In genomic region chr9:107995513-107995912, GRCm38 (mm10) we compare ENCODE assay signal across 28 mouse cellular contexts. TPM values are rescaled to one million over a fixed set of nuclear protein-coding genes. Genes with fewer than 3 reads are reported as not detected.
DNase-seq lines count a peak whose midpoint lies in the region; TF ChIP-seq lines count a peak whose summit lies in the region.
"Had no signal": no experiment of that assay in that cellular context is flagged by ENCODE, and none has a peak within 500 bp of the region (broad histone marks: within the 10 kb centered on the region; RNA-seq: fewer than 3 reads in every experiment).

No protein-coding gene starts in this region.

- H3K4me3 ChIP-seq in testis, adult 2 months (ENCODE audit: control insufficient read depth, low read depth, low read length) = peak overlapping the region; percentile 97
- peak overlapping the region; percentile 10 to 26; a peak in 2 of 4 replicates for H3K4me3 ChIP-seq in ES-E14 (ENCODE audit: insufficient read depth in 1 of 2, low read depth in 1 of 2, low read length in 2 of 2, poor library complexity in 1 of 2, severe bottlenecking in 1 of 2)
- no peak overlapping the region for H3K4me3 ChIP-seq in macrophage (ENCODE audit: inconsistent target)
- H3K4me3 ChIP-seq in gastrocnemius, adult 2 months = no peak overlapping the region
- H3K4me3 ChIP-seq: embryonic facial prominence, embryonic 13.5 days; embryonic facial prominence, embryonic 15.5 days; erythroblast, embryonic 14.5 days; forebrain, embryonic 10.5 days; forebrain, embryonic 12.5 days had no signal

- 97% methylated on average over 21 of the region's 21 CpGs for WGBS in macrophage (ENCODE audit: missing documents)

- H3K36me3 ChIP-seq in testis, adult 2 months (ENCODE audit: control insufficient read depth, insufficient read depth, low read length) = no peaks in the 10 kb centered on the region
- H3K36me3 ChIP-seq in ES-E14 (ENCODE audit: control insufficient read depth, insufficient read depth, low read length, poor library complexity, severe bottlenecking) (no peaks in the 10 kb centered on the region), macrophage (ENCODE audit: inconsistent target) (no peaks in the 10 kb centered on the region)
- H3K36me3 ChIP-seq: embryonic facial prominence, embryonic 13.5 days; embryonic facial prominence, embryonic 15.5 days; forebrain, embryonic 10.5 days; forebrain, embryonic 12.5 days had no signal

- H3K4me1 ChIP-seq in testis, adult 2 months (ENCODE audit: control insufficient read depth, insufficient read depth, low read length) = peaks cover 6% of the 10 kb centered on the region
- H3K4me1 ChIP-seq in ES-E14 (ENCODE audit: control insufficient read depth in 2 of 2, insufficient read depth in 2 of 2, low read length in 2 of 2, poor library complexity in 1 of 2) = peaks cover 2 to 5% of the 10 kb centered on the region in 2 experiments; a peak in 1 of 4 replicates
- H3K4me1 ChIP-seq: embryonic facial prominence, embryonic 15.5 days; forebrain, embryonic 12.5 days had no signal

- no peak for TF ChIP-seq CTCF in testis, adult 2 months (IDR thresholded peaks at IDR 0.05; ENCODE audit: control insufficient read depth, insufficient read depth, insufficient replicate concordance, low read depth, low read length)
- no peak for TF ChIP-seq CTCF in gastrocnemius, adult 2 months (IDR thresholded peaks at IDR 0.05)

- H3K27ac ChIP-seq in testis, adult 2 months (ENCODE audit: control insufficient read depth, insufficient read depth, low read depth, low read length) = peak overlapping the region; percentile 78
- H3K27ac ChIP-seq in ES-E14 (ENCODE audit: insufficient read depth, low read depth, low read length, poor library complexity, severe bottlenecking) (no peak overlapping the region), macrophage (peak overlapping the region; percentile 66)
- H3K27ac ChIP-seq in gastrocnemius, adult 2 months = no peak overlapping the region
- H3K27ac ChIP-seq: embryonic facial prominence, embryonic 13.5 days; embryonic facial prominence, embryonic 15.5 days; forebrain, embryonic 10.5 days; forebrain, embryonic 12.5 days had no signal

- no peaks in the 10 kb centered on the region for H3K27me3 ChIP-seq in testis, adult 2 months (ENCODE audit: control insufficient read depth, insufficient read depth, low read length)
- H3K27me3 ChIP-seq: CH12.LX; embryonic facial prominence, embryonic 13.5 days; embryonic facial prominence, embryonic 15.5 days had no signal

- intact Hi-C loops in gastrocnemius, adult 2 months (cut with DNase I) = no loop called here

- H3K9ac ChIP-seq in ES-E14 (ENCODE audit: insufficient read depth, low read depth, low read length, poor library complexity, severe bottlenecking) = peak overlapping the region; percentile 41; the same call in 1 of the 2 replicates
- H3K9ac ChIP-seq: embryonic facial prominence, embryonic 13.5 days; embryonic facial prominence, embryonic 15.5 days; forebrain, embryonic 12.5 days had no signal

- in situ Hi-C loops in ES-E14 (cut with MboI; ENCODE audit: low sequenced_read_pairs in 2 of 2, unreplicated experiment in 2 of 2) = no loop called here

- H3K79me2 ChIP-seq in macrophage (ENCODE audit: inconsistent target) = no peaks in the 10 kb centered on the region

- TF ChIP-seq POLR2A in testis, adult 2 months (IDR thresholded peaks at IDR 0.05; ENCODE audit: control insufficient read depth, low read depth, low read length) = peak; percentile 77

- no peaks in the 10 kb centered on the region for H3K9me3 ChIP-seq in ES-E14 (ENCODE audit: control insufficient read depth, insufficient read depth, low read depth, low read length)
- H3K9me3 ChIP-seq: embryonic facial prominence, embryonic 13.5 days; embryonic facial prominence, embryonic 15.5 days; forebrain, embryonic 10.5 days; forebrain, embryonic 12.5 days had no signal

- peak; percentile 86 for DNase-seq in heart, adult 11 months
- DNase-seq in heart, adult 9 months (ENCODE audit: low spot score in 2 of 2) = no peak
- no peak for DNase-seq in testis, postnatal 10 days (ENCODE audit: low spot score)
- DNase-seq in ES-E14 (ENCODE audit: low read depth, low spot score) = no peak
- DNase-seq in layer of hippocampus, adult 18-20 months (ENCODE audit: low spot score in 2 of 2) = no peak
- DNase-seq in gastrocnemius, adult 2 months = no peak
- DNase-seq: adrenal gland, adult 2 months; adrenal gland, postnatal 10 days; adrenal gland, postnatal 36 days; B cell, adult 2 months; cerebellum, adult 11 months; cerebellum, adult 18-20 months; cerebellum, adult 8-10 months; cerebellum, adult 9-11 months; cerebellum, postnatal 14 days; cerebellum, postnatal 36 days; embryo, embryonic 11 days had no signal

TF ChIP-seq in ES-E14, 5 proteins besides CTCF, POLR2A, EP300 and RAD21:
- no peak for TF ChIP-seq MAFK (IDR thresholded peaks at IDR 0.05; ENCODE audit: insufficient read depth, low read depth, low read length)
- no peak for TF ChIP-seq ZC3H11A (IDR thresholded peaks at IDR 0.05; ENCODE audit: borderline replicate concordance, low read depth, low read length)
- no peak for TF ChIP-seq HCFC1 (IDR thresholded peaks at IDR 0.05; ENCODE audit: borderline replicate concordance, insufficient read depth, low read length)
- TF ChIP-seq ZNF384 (IDR thresholded peaks at IDR 0.05; ENCODE audit: low read depth, low read length) = no peak
- TF ChIP-seq CHD2 (IDR thresholded peaks at IDR 0.05; ENCODE audit: low read depth, low read length) = no peak

RNA-seq across cellular contexts. Expression of gene Gm20662, which starts 0.6 kb away (rescaled TPM):
- polyA plus RNA-seq in testis, adult 2 months (2012; rRNA removed) = 282 and 285 TPM in 2 replicates
- total RNA-seq in ES-E14 (2012; rRNA removed) = 0.45 and 0.63 TPM in 2 replicates
- 1 to 10 TPM in 15 of 26 experiments, under 1 TPM in 7, not detected in 4; 0.46 to 5.0 (median 1.7) TPM for total RNA-seq in macrophage (2018; cell fraction: chromatin; rRNA removed)
- 1 to 10 TPM in 17 of 26 experiments, under 1 TPM in 7, not detected in 2; 0.59 to 3.3 (median 1.7) TPM for total RNA-seq in macrophage (2018; cell fraction: cytosol; rRNA removed)
- 1 to 10 TPM in 14 of 26 experiments, under 1 TPM in 1, not detected in 11; 0.75 to 6.9 (median 2.0) TPM for total RNA-seq in macrophage (2018; cell fraction: nucleus; rRNA removed)
- polyA plus RNA-seq in macrophage (2018) = 1.0 to 1.3 TPM in 2 of 3 replicates, not detected in the other
- 1 to 10 TPM; 2.5 to 5.5 TPM for total RNA-seq in layer of hippocampus, adult 18-20 months (2021)
- not detected for total RNA-seq in gastrocnemius, adult 2 months (2021)
- total RNA-seq: common myeloid progenitor, adult 5-6 weeks had no signal
- polyA plus RNA-seq: activated CD4-positive, CD25-positive, alpha-beta regulatory T cell, adult 4 months; CD4-positive, CD25-positive, alpha-beta regulatory T cell, adult 4 months; erythroblast, embryonic 14.5 days; forebrain, embryonic 10.5 days; forebrain, embryonic 12.5 days had no signal

RNA-seq across cellular contexts. Expression of gene Cdhr4, which starts 3.2 kb away (rescaled TPM):
- polyA plus RNA-seq in testis, adult 2 months (2012; rRNA removed) = 387 and 461 TPM in 2 replicates
- 1.2 and 2.4 TPM in 2 replicates for total RNA-seq in ES-E14 (2012; rRNA removed)
- total RNA-seq in macrophage (2018; cell fraction: chromatin; rRNA removed) = 10 to 100 TPM in 12 of 26 experiments, 1 to 10 TPM in 14; 2.0 to 20.4 (median 9.8) TPM
- 1 to 10 TPM in 3 of 26 experiments, under 1 TPM in 19, not detected in 4; 0.10 to 1.6 (median 0.39) TPM for total RNA-seq in macrophage (2018; cell fraction: cytosol; rRNA removed)
- total RNA-seq in macrophage (2018; cell fraction: nucleus; rRNA removed) = 10 to 100 TPM in 4 of 26 experiments, 1 to 10 TPM in 22; 1.7 to 14.7 (median 6.3) TPM
- 0.30 to 2.2 TPM in 2 of 3 replicates, not detected in the other for polyA plus RNA-seq in macrophage (2018)
- 1 to 10 TPM; 4.4 to 6.9 TPM for total RNA-seq in layer of hippocampus, adult 18-20 months (2021)
- total RNA-seq in gastrocnemius, adult 2 months (2021) = under 1 TPM in 1 of 2 experiments, not detected in 1; 0.42 TPM

RNA-seq across cellular contexts. Expression of gene Ip6k1, which starts 6.8 kb away (rescaled TPM):
- 247 and 280 TPM in 2 replicates for polyA plus RNA-seq in testis, adult 2 months (2012; rRNA removed)
- 41.0 and 53.9 TPM in 2 replicates for total RNA-seq in ES-E14 (2012; rRNA removed)
- total RNA-seq in macrophage (2018; cell fraction: chromatin; rRNA removed) = 100 to 1,000 TPM in 24 of 26 experiments, 10 to 100 TPM in 2; 77.9 to 297 (median 146) TPM
- total RNA-seq in macrophage (2018; cell fraction: cytosol; rRNA removed) = 100 to 1,000 TPM in 1 of 26 experiments, 10 to 100 TPM in 25; 26.1 to 121 (median 54.0) TPM
- 100 to 1,000 TPM in 20 of 26 experiments, 10 to 100 TPM in 6; 70.5 to 257 (median 132) TPM for total RNA-seq in macrophage (2018; cell fraction: nucleus; rRNA removed)
- 34.5 to 93.7 TPM (median 45.4 TPM) in 3 replicates for polyA plus RNA-seq in macrophage (2018)
- total RNA-seq in layer of hippocampus, adult 18-20 months (2021) = 100 to 1,000 TPM; 241 to 243 TPM
- 10 to 100 TPM; 26.2 to 30.5 TPM for total RNA-seq in gastrocnemius, adult 2 months (2021)

RNA-seq across cellular contexts. Expression of gene Inka1, which starts 9.8 kb away (rescaled TPM):
- 0.57 and 1.2 TPM in 2 replicates for polyA plus RNA-seq in testis, adult 2 months (2012; rRNA removed)
- total RNA-seq in ES-E14 (2012; rRNA removed) = 3.0 and 6.1 TPM in 2 replicates
- 10 to 100 TPM in 1 of 26 experiments, 1 to 10 TPM in 21, under 1 TPM in 2, not detected in 2; 0.78 to 11.7 (median 3.4) TPM for total RNA-seq in macrophage (2018; cell fraction: chromatin; rRNA removed)
- 10 to 100 TPM in 17 of 26 experiments, 1 to 10 TPM in 9; 1.9 to 25.9 (median 13.4) TPM for total RNA-seq in macrophage (2018; cell fraction: cytosol; rRNA removed)
- total RNA-seq in macrophage (2018; cell fraction: nucleus; rRNA removed) = 10 to 100 TPM in 2 of 26 experiments, 1 to 10 TPM in 23, not detected in 1; 1.2 to 14.3 (median 5.4) TPM
- polyA plus RNA-seq in macrophage (2018) = 5.7 to 14.7 TPM (median 13.6 TPM) in 3 replicates
- 10 to 100 TPM; 10.7 to 14.7 TPM for total RNA-seq in layer of hippocampus, adult 18-20 months (2021)
- total RNA-seq in gastrocnemius, adult 2 months (2021) = 1 to 10 TPM; 1.1 to 3.2 TPM

RNA-seq across cellular contexts. Expression of gene Gm20661, which starts 12.7 kb away (rescaled TPM):
- polyA plus RNA-seq in testis, adult 2 months (2012; rRNA removed) = not detected in 2 replicates
- 0.18 and 0.53 TPM in 2 replicates for total RNA-seq in ES-E14 (2012; rRNA removed)
- 10 to 100 TPM in 1 of 26 experiments, 1 to 10 TPM in 25; 1.2 to 10.4 (median 4.3) TPM for total RNA-seq in macrophage (2018; cell fraction: chromatin; rRNA removed)
- total RNA-seq in macrophage (2018; cell fraction: cytosol; rRNA removed) = under 1 TPM in 7 of 26 experiments, not detected in 19; 0.10 to 0.26 (median 0.14) TPM
- total RNA-seq in macrophage (2018; cell fraction: nucleus; rRNA removed) = 1 to 10 TPM in 25 of 26 experiments, under 1 TPM in 1; 0.72 to 6.5 (median 2.3) TPM
- polyA plus RNA-seq in macrophage (2018) = 0.16 to 0.26 TPM in 2 of 3 replicates, not detected in the other
- 1 to 10 TPM; 2.0 TPM for total RNA-seq in layer of hippocampus, adult 18-20 months (2021)
- total RNA-seq in gastrocnemius, adult 2 months (2021) = not detected
- total RNA-seq: CH12.LX; common myeloid progenitor, adult 5-6 weeks had no signal
- polyA plus RNA-seq: activated CD4-positive, CD25-positive, alpha-beta regulatory T cell, adult 4 months; CD4-positive, CD25-positive, alpha-beta regulatory T cell, adult 4 months had no signal

Comparison
In these comparisons a context has a peak if more than half of its experiments do, and no peak if none do; other contexts are left out.
1. H3K27ac ChIP-seq: peak in testis, adult 2 months (single experiment) and macrophage (single experiment); none in ES-E14 (single experiment) and gastrocnemius, adult 2 months (single experiment).
2. H3K4me3 ChIP-seq: peak in testis, adult 2 months (single experiment) and ES-E14 (2 of 2); none in macrophage (single experiment) and gastrocnemius, adult 2 months (single experiment).